Mouse (Mus musculus): ENCODE measurements at regions not wholly inside any gene's neighbourhood (a gene's known extent, or its start where the extent isn't known, plus 50 kb on each side); places are given as distances from the start of the nearest gene placed in this dataset.

DNA sequence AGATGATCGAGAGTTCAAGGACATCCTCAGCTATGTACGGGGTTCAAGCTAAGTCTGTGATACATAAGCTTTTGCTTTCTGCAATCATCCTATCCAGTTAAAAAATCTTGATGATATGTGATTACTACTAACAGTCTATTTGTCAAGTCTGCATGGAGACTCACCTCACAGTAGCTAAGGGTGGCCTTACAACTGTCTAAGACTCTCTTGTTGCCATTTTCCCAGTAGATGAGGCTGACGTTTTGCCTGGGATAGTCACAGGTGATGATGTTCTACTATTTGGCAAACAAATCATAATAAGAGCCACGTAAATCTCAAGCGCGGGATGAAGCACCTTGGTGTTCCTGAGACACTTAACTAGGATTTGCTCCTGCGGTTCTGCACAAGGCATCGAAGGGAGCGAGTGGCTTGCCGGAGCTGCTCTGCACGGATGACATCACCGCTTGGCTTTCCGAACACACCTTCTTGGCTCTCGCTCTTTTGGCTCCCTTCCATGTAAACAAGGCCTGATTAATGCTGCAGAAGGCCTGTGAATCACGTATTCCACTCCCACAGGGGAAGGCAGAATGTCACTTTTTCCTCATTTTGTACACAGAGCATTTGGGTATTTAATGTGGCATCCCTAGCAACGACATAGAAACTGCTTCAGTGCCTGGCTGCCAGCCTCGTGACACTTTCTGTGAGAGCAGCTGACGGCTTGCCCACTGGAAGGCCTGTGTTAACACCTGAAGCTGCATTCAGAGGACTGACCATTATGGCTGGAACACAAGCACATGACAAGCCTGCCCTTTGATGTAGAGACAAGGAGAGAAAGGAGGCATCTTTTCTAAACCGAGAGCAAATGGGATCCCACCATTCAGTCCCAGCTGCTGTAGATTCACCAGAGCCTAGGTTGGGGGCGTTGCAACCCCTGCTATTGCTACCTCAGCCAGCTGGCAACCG is 260.5 kb upstream of the 4930412O13Rik start:
- DNase-seq (ENCODE audit: low spot score) (peak; percentile 74), ATAC-seq (ENCODE audit: insufficient read depth, low read depth) (peak; percentile 57; the same call in 1 of the 2 replicates)
- H3K9ac ChIP-seq (replicated peaks; ENCODE audit: low read depth, low read length): no peak overlapping the region
- TF ChIP-seq CTCF (IDR thresholded peaks at IDR 0.05; ENCODE audit: low read depth) (no peak), EP300 (IDR thresholded peaks at IDR 0.05; ENCODE audit: low read depth) (no peak)
- H3K4me2 ChIP-seq (ENCODE audit: low read depth, low read length): no peak overlapping the region; the same call in 1 of the 2 replicates
- no peaks in the 10 kb centered on the region for H3K9me3 ChIP-seq (replicated peaks; ENCODE audit: control insufficient read depth, low read length)
- H3K27me3 ChIP-seq (ENCODE audit: control insufficient read depth, insufficient read depth, low read length): no peaks in the 10 kb centered on the region
- 0 out of 2 replicates have a peak, but pooled peaks cover 9% of the 10 kb centered on the region for H3K4me1 ChIP-seq (ENCODE audit: control insufficient read depth, insufficient read depth)
- 37% methylated on average over 21 of the region's 21 CpGs for WGBS
- no peak overlapping the region for H3K4me3 ChIP-seq (ENCODE audit: low read depth, low read length)
- no peaks in the 10 kb centered on the region for H3K36me3 ChIP-seq (replicated peaks; ENCODE audit: control insufficient read depth, insufficient read depth, low read length)
- no peak overlapping the region for H3K27ac ChIP-seq (ENCODE audit: low read depth)

DNA sequence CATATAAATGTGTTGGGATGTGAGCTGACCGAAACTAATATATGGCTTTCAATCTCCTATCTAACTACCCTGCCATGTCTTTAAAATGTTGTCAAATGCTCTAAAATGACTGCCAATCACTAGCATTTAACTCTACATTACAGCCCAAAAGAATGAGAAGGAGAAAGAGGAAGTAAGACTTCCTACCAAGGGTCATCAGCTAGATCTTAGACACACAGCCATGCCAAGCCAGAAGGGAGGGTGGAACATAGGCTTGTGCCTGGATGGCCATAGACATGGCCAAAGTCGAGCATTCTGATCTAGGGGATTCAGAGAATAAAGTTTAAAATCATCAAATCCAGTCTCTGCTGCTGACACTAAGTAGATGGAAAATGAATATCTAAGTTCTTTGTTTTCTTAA is 257.4 kb upstream of the 4930412O13Rik start:
- ATAC-seq (ENCODE audit: insufficient read depth, low read depth) (no peak), DNase-seq (ENCODE audit: low spot score) (no peak)
- no peaks in the 10 kb centered on the region for H3K9me3 ChIP-seq (replicated peaks; ENCODE audit: control insufficient read depth, low read length)
- TF ChIP-seq CTCF (IDR thresholded peaks at IDR 0.05; ENCODE audit: low read depth) (no peak), EP300 (IDR thresholded peaks at IDR 0.05; ENCODE audit: low read depth) (no peak)
- H3K27me3 ChIP-seq (ENCODE audit: control insufficient read depth, insufficient read depth, low read length): no peaks in the 10 kb centered on the region
- 72% methylated on average over 2 of the region's 2 CpGs for WGBS
- H3K4me3 ChIP-seq (ENCODE audit: low read depth, low read length): no peak overlapping the region
- H3K9ac ChIP-seq (replicated peaks; ENCODE audit: low read depth, low read length): no peak overlapping the region
- no peak overlapping the region for H3K27ac ChIP-seq (ENCODE audit: low read depth)
- no peaks in the 10 kb centered on the region for H3K36me3 ChIP-seq (replicated peaks; ENCODE audit: control insufficient read depth, insufficient read depth, low read length)
- H3K4me2 ChIP-seq (ENCODE audit: low read depth, low read length): no peak overlapping the region
- H3K4me1 ChIP-seq (ENCODE audit: control insufficient read depth, insufficient read depth): 0 out of 2 replicates have a peak, but pooled peaks cover 9% of the 10 kb centered on the region

DNA sequence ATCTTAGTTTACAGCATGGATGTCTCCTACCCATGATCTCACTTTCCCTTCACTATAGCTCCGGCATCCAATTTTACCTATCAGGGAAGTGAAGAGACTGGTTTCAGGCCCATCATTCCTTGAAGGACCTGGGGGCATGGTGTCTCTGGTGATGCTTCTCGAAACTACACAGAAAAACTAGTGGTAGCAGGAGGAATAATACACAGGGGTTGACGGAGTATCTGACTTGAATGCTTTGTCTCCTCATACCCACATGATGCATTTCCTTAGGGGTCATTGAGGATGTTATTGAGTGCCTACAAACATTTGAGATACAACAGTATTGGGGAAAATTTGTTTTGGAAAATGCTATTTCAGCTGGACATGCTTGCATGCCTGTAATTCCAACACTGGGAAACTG is 253.0 kb upstream of the 4930412O13Rik start:
- no peaks in the 10 kb centered on the region for H3K9me3 ChIP-seq (replicated peaks; ENCODE audit: control insufficient read depth, low read length)
- H3K36me3 ChIP-seq (replicated peaks; ENCODE audit: control insufficient read depth, insufficient read depth, low read length): no peaks in the 10 kb centered on the region
- H3K4me1 ChIP-seq (ENCODE audit: control insufficient read depth, insufficient read depth): no peaks in the 10 kb centered on the region
- H3K9ac ChIP-seq (replicated peaks; ENCODE audit: low read depth, low read length): no peak overlapping the region
- no peak overlapping the region for H3K4me3 ChIP-seq (ENCODE audit: low read depth, low read length)
- ATAC-seq (ENCODE audit: insufficient read depth, low read depth) (no peak), DNase-seq (ENCODE audit: low spot score) (no peak)
- WGBS: 75% methylated on average over 3 of the region's 3 CpGs
- no peaks in the 10 kb centered on the region for H3K27me3 ChIP-seq (ENCODE audit: control insufficient read depth, insufficient read depth, low read length)
- no peak overlapping the region for H3K27ac ChIP-seq (ENCODE audit: low read depth)
- no peak overlapping the region for H3K4me2 ChIP-seq (ENCODE audit: low read depth, low read length)
- no peak for TF ChIP-seq CTCF (IDR thresholded peaks at IDR 0.05; ENCODE audit: low read depth)
- no peak for TF ChIP-seq EP300 (IDR thresholded peaks at IDR 0.05; ENCODE audit: low read depth)

DNA sequence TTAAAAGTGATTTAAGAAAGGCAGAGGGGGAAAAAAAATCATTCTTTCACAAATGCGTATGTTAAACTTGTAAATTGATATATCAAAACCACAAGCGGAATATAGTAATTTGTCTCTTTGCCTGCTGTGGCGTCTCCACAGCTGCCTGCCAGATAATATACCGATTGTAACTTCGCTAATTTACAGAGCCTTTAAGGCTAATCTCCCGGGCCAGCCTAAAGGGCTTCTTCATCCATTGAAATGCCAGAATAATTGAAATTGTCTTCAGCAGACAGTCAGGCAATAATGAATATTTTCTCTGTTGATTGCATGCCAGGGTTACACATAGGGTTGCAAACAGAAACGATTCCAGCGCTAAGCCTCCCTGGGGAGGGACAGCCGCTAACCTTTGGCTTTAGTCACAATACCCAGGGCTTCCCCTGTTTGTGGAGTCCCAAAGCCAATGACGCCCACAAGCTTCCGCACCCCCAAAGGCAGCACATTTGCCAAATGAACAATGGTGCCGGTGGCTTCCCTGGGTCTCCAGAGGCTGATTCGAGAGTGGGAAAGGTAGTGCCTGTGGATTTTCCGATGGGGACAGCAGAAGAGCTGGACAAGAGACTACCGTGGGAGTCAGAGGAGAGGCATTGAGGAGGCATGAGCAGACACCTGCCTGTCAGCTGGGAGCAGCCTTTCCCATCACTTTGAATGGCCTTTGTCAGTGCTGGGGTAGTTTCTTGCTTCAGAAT is 248.2 kb upstream of the 4930412O13Rik start:
- no peaks in the 10 kb centered on the region for H3K4me1 ChIP-seq (ENCODE audit: control insufficient read depth, insufficient read depth)
- H3K9me3 ChIP-seq (replicated peaks; ENCODE audit: control insufficient read depth, low read length): no peaks in the 10 kb centered on the region
- no peak overlapping the region for H3K4me3 ChIP-seq (ENCODE audit: low read depth, low read length)
- no peak overlapping the region for H3K9ac ChIP-seq (replicated peaks; ENCODE audit: low read depth, low read length)
- no peak overlapping the region for H3K27ac ChIP-seq (ENCODE audit: low read depth)
- no peak overlapping the region for H3K4me2 ChIP-seq (ENCODE audit: low read depth, low read length)
- ATAC-seq (ENCODE audit: insufficient read depth, low read depth) (no peak), DNase-seq (ENCODE audit: low spot score) (no peak)
- H3K36me3 ChIP-seq (replicated peaks; ENCODE audit: control insufficient read depth, insufficient read depth, low read length): no peaks in the 10 kb centered on the region
- no peaks in the 10 kb centered on the region for H3K27me3 ChIP-seq (ENCODE audit: control insufficient read depth, insufficient read depth, low read length)
- 47% methylated on average over 15 of the region's 15 CpGs for WGBS
- TF ChIP-seq EP300 (IDR thresholded peaks at IDR 0.05; ENCODE audit: low read depth): no peak
- TF ChIP-seq CTCF (IDR thresholded peaks at IDR 0.05; ENCODE audit: low read depth): no peak

DNA sequence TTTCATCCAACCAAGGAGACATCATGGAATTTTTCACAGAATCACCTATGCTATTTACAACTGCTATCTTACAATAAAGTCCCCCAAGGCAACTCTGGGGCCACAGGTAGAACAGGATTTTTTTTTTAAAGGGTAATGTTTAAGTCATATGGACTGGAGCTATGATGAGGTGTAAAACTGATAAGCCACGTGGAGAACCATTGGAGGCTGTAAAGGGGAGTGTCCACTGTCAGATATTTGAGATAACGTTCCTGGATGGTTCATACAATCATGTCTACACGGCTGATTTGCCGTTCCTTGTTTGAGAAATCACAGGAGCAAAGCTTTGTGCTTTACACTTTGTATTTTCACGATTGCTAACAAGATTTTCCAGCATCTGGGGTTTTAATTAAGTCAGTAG is 241.8 kb upstream of the 4930412O13Rik start:
- Histone ChIP-seq H3K27me3 (ENCODE audit: control insufficient read depth, insufficient read depth, low read length) (no peaks in the 10 kb centered on the region), H3K9me3 (replicated peaks; ENCODE audit: control insufficient read depth, low read length) (no peaks in the 10 kb centered on the region)
- WGBS: 36% methylated on average over 5 of the region's 5 CpGs

More for the DNA sequence above, 241.8 kb upstream of the 4930412O13Rik start:
- Histone ChIP-seq H3K36me3 (replicated peaks; ENCODE audit: control insufficient read depth, insufficient read depth, low read length) (no peaks in the 10 kb centered on the region), H3K4me1 (ENCODE audit: control insufficient read depth, insufficient read depth) (no peaks in the 10 kb centered on the region), H3K4me3 (ENCODE audit: low read depth, low read length) (no peak overlapping the region), H3K9ac (replicated peaks; ENCODE audit: low read depth, low read length) (no peak overlapping the region), H3K4me2 (ENCODE audit: low read depth, low read length) (no peak overlapping the region), H3K27ac (ENCODE audit: low read depth) (no peak overlapping the region)
- no peak for ATAC-seq (ENCODE audit: insufficient read depth, low read depth)
- DNase-seq (ENCODE audit: low spot score): no peak
- TF ChIP-seq CTCF (IDR thresholded peaks at IDR 0.05; ENCODE audit: low read depth) (no peak), EP300 (IDR thresholded peaks at IDR 0.05; ENCODE audit: low read depth) (no peak)
